Mouse (Mus musculus) heart, adult 8-10 months (tissue): ENCODE measurements around the gene Wdr43. TPM values are rescaled to one million over a fixed set of nuclear protein-coding genes. Genes with fewer than 3 reads are reported as not detected.
"Not testable (repeated sequence)": the region's sequence is repeated elsewhere in the genome, so short reads cannot be mapped to it uniquely, and the experiment has no call there.

Experiments
- DNase-seq: peaks from one replicate; pipeline ENCODE4 v3.0.0; 2022; ENCODE audit warnings: low spot score
- total RNA-seq, 4 experiments: library from RNA; stranded (reverse); gene quantifications; 2 replicates each; pipeline ENCODE4 v1.2.4; 2022

Wdr43 gene
- total RNA-seq, result 10 to 100 TPM; 20.8 to 25.3 (median 21.5) TPM

DNA sequence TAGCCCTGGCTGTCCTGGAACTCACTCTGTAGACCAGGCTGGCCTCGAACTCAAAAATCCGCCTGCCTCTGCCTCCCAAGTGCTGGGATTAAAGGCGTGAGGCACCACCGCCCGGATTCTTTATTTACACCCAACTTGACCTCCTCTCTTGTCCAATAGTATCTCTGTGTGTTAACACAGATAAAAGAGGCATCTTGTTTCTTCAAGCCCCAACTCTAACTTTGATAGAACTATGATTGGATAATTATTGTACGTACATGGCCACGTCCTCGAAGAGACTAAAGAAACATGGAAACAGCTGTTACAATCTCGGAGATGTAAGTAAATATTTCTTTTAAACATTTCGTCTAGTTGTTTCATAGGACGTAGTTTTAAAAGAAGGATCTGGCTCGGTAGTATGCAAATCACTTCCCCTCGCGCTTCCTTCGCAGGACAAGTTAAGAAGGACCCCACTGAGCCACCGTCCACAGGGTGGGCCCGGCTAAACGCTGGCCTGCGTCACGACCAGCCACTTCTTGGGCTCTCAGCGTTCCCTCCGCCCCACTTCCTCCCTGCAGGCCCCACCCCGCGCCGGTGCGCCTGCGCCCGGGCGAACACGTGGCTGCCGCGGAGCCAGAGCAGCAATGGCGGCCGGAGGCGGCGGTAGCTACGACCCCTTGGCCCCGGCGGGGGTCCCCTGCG, at the start of gene Wdr43:
Wdr43 (plus strand) TSS at position 258 of the 681 bp plus-strand sequence.
- DNase-seq, result peak; percentile 97

DNA sequence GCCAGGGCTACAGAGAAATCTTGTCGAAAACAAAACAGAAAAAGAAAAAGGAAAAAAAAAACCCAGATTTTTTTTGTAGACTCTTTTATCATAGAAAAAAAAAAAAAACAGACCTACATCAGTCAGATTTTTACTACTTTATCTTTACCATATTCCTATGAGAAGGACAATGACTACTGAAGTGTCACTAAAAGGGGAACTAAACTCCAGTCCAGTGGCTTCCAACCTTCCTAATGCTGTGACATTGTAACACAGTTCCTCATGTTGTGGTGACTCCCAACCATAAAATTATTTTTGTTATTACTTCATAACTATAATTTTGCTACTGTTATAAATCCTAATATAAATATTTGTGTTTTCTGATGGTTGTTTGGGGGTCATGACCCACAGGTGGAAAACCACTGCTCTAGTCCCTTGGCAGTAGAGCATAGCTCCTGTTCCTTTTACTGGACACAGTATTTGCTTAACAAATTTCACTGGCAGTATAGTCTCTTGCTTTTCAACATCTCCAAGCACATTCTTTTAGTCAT, 36.5 kb upstream of the Wdr43 start:
- DNase-seq, result no peak

DNA sequence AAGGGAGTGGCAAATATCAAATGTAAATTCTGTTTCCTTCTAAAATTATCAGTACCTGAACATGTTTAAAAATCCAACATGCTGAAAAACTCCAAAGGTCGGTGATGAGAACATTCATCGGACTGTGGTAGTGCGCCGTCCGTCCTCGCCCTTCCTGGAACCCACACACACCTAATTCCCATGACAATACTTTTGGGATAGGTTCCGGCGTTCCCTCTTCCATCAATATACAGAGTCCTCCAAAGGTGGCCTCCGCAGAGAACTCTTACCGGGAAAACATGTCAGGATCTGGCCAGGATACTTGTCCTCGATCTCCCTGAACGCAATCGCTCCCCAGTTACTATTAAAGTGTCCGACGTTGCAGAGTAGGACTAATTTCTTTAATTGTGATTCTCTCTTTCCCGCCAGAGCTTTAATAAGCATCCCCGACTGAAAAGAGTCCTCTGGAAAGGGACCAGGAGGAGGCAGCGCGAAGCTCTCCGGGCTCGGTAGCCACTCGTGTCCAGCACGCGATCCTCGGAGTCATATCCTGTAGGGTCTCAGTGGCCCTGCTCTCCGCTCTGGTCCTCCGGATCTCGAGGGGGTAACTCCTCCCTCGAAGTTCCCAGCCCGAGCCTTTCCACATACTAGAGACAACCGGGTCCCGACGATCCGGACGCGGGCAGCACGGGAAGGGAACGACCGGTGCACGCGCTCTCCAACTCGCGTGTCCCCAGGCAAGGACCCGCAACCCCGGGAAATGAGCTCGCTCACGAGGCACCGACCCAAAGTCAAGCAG, 17.6 kb upstream of the Wdr43 start:
- no peak for DNase-seq

DNA sequence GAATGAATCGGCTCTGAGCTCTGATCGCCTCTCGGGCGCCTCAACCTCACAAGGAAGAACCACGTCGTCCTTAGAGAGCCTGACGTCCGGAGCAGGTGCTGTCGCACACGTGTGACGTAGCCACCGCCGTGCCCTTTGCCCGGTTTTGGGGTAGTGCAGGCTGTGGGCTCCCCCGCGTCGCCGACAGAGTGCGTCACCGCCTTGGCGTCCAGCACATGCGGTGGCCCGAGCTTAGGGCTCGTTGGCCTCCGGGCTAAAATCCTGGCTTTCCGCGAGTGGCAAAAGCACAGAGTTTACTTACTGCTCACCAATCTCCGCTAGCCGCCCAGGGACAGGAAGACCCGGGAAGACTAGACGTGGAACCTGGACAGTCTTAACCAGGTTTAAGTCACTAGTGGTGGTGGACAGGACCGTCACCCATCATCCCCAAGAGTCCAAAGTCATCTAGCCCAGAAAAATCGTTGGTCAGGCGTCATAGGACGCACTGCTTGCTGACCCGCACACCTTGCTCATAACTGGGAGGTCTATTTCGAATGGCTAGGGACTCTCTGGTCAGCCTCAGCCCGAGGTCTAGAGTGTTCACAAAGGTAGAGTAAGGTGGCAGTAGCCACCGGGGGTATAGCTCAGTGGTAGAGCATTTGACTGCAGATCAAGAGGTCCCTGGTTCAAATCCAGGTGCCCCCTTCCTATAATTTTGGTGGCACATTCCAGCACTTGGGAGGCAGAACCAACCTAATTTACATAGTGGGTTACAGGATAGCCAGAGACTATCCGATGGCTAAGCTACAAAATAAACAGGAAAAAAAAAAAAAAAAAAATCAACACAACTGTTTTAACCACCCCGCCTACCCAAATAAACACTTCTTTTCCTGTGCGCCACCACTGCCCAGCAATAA, 16.8 kb upstream of the Wdr43 start:
- peak; percentile 84 for DNase-seq

DNA sequence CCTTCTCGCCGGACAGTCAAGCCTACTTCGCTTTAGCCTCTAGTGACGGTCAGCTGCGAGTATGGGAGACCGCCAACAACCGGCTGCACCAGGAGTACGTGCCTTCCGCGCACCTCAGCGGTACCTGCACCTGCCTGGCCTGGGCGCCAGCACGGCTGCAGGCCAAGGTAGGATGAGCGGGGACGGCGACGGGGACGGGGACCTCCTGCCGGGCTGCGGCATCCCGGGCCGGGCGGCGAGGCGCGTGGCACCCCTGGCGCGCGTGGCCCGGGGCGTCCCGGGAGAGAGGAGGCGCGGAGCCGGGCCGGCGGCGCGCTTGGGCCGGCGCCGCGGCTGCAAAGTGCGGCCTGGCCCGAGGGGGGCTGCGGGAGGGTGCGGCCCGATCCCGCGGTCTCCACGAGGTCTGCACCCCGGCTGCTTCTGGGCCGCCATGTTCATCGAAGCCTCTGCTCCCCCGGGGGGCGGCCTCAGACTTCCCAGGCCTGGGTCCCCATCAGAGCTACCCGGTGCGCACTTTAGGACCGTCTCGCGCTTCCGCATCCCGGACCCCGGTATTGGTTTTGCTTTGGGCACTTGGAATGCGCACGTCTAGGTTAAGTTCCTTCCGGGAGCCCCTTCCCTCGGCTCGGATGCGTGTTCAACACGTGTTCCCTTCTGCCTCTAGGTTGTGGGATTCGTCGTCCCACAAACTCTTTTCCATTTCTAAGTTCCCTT, 781 bp downstream of the Wdr43 start:
- DNase-seq, result no peak

DNA sequence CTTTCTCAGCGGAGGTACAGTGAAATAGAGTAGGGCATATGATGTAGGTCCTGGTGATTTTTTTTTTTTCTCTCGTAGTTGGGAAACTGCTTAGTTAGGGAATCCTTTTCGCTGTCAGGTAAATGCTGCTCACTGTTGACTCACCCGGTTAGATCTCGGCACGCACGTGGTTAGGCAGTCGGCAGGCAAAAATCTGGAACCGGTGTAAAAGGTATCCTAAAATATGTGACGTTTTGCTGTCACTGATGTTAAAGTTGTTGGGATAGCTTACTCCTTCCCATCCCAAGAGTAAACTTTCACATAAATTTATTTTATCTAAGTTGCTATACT, 1.3 kb downstream of the Wdr43 start:
- DNase-seq, result no peak

DNA sequence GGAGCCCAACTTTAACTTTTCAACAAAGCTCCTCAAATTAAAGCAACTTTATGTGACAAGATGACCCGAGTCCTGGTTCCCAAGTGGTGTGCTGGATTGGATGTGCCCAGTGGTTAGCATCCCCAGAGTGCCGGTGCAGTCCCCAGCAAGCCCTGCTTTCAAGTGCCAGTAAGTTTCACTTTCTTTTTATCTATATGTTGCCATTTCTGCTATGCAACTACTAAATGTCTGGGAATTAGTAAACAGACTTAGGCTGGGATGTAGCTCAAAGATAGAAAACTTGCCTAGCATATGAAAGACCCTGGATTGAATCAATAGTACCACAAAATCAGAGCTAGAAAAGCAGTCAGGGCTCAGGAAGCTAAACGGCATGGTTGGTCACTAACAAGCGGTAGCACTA, 2.3 kb downstream of the Wdr43 start:
- no peak for DNase-seq

DNA sequence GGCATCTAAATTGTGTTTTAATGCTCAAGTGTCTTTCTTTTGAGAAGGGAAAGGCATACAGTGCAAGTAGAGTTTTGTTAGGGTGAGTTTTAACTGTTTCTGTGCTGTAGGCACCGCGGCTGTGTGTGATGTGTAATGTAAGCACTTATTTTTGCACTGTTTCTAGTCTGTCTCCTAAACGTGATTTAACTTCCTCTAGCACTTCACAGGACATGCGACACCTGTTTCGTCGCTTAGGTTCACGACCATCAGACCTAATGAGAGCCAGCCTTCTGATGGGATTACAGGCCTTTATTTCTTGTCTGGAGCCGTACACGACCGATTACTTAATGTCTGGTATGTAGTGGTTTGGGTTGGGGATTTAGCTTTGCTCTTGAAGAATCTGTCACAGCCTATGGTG, 16.1 kb downstream of the Wdr43 start:
- no peak for DNase-seq

DNA sequence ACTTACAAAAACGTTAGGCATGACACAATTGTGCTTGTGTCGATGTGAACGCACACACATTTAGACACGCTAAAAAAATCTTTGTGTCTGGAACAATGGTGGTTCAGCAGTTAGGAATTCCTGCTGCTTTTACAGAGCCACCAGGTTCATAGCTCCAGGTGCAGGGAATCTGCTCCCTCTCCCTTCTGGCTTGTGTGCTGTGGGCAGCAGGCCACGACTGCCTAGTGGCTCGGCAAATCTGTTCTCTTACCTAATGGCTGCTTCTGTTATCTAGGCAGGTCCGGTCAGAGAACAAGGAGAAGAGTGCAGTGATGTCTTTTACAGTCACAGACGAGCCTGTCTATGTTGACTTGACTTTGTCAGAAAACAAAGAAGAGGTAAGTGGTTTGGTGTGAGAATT, 17.7 kb downstream of the Wdr43 start:
- DNase-seq, result no peak

DNA sequence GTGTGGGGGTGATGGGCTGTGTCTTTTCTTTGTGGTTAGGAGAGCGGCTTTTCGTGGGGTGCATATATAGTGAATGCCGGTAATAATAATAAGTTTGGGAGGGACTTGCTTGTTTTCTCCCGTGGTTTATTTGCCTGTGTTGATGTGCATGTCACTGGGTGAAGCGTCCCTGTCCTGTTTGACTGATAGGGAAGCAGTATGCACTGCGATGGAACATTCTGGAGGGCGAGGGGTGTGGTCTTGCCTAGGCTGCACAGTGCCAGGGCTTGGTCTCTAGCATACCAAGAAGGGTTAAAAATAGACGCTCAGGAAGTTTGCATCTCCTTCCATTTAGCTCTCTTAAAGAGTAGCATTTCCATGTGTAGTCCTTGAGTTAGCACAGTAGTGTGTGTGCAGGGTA, 21.1 kb downstream of the Wdr43 start:
- DNase-seq, result no peak

DNA sequence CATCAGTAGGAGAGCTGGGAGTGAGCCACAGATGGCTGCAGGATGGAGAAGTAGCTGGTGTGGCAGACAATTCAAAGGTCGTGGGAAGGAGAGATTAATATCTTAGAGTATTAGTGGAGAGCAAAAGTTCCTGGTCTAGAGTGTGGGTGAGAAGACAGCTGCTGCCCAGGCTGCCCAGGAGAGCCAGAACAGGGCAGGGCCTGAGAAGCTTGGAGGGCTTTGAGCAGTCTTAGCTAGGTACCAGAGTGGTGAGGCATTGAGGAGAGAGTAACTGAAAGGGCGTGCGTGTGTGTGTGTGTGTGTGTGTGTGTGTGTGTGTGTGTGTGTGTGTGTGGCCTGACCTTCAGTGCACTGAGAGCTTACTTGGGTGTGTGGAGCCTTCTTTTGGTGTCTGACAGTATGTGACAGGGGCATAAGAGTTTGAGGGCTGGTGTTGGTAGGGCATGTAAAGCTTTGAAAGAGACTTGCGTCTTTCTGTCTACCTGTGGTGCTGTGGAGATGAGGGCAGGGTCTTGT, 22.1 kb downstream of the Wdr43 start:
- no peak for DNase-seq

DNA sequence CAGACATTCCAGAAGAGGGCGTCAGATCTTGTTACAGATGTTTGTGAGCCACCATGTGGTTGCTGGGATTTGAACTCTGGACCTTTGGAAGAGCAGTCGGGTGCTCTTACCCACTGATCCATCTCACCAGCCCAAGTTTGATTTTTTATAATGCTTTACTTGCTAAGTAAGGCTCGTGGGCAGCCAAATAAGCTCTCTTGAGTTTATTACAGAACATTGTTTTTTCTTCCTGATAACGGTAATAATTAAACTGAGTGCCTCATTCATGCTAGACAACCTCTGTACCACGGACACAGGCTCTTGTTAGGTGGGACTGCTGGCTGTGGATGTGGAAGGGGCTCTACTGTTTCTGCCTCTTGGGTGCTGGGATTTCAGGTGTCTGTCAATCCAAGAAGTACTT, 23.4 kb downstream of the Wdr43 start:
- not testable (repeated sequence) for DNase-seq

DNA sequence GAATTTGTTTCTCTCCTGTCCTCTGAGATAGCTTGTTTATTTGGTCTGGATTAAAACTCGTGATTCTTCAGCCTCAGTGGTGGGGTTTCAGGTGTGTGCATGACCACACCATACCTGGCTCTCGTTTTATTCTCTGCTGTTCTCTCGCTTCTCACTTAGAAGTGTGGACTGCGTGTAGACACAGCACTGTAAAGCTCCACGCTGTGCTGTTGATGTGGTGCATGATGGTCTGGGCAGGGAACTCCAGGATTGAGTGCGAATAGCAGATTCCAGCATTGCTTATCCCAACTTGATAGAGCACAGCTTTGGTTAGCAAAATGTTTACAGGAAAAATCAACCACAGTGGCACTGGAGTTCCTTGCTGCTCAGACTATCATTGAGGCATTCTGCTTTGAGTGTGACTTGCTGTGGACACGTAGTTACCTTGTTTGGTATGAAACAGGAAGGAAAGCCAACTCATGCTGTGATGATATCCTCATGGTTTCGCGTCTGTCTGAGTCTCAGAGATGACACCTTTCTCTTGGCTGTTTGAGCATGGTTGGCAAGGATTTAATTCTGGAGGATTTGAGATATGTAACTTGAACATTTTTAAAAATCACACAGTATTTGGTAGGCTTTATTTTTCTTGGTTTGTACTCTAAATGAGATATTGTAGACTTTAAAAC, 24.9 kb downstream of the Wdr43 start:
- no peak for DNase-seq

DNA sequence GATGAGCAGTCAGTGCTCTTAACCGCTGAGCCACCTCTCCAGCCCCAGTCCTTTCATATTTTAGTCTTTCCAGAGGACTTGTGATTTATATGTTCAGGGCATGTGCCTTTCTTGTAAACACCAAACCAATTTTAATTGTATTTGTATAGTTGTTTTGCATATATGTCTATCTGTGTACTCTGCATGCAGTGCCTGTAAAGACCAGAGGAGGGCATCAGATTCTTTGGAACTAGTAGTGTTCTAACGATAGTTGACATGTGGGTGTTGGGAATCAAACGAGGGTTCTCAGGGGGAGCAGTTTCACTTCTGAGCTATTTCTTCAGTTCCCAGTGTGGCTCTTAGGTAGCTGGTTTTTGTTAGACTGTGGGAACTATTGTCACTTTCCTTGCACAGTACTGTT, 26.5 kb downstream of the Wdr43 start:
- DNase-seq, result no peak

DNA sequence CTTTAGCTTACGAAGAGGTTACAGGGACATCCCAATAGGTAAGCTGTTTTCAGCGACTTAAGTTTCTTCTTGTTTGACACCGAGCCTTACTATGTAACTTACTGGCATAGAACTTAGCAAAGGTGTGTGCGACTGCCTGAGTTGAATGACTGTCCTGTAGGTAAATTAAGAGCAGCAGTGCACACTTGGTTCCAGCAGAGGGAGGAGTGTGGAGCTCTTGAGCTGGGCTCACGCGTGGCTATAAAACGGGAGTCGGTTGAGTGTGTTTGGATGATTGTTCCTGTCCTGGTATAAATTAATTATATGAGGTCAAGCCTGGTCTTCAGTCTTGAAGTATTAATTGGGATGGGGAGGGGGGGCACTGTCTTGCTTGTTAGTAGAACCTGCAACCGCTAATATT, 34.3 kb downstream of the Wdr43 start:
- no peak for DNase-seq

DNA sequence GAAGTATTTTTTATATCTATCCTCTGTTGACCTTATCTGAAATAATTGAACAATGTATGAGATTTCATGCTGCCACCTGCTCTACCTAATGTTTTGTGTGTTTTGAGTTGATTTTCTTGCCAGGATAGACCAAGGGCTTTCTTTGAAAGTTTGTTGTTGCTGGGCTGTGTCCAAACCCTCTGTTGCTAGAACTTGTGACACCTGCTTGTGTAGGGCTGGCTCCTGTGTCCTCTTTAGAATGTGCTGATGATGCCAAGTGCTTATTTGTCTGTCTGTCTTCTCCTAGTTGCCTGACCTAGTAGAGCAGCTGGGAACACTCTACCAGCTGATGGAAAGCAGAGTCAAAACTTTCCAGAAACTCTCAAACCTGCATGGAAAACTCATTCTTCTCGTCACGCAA, 36.8 kb downstream of the Wdr43 start:
- DNase-seq, result no peak

DNA sequence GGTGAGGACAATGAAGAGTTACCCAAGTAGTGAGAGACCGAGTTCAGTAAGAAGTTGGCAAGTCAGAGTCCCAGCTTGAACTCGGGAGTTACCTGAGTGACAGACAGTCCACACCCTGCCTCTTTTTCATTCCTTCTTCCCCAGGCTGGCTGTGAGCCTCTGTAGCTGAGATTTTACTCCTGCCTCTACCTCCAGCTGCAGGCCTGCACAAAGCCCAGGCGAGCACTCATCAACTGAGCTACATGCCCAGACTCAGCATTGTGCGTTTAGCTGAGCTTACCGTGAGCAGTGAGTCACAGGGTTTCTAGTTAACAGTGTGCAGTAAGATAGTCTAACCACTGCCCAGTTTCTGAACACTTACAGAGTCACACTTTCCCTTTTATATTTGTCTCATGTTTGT, 37.2 kb downstream of the Wdr43 start:
- no peak for DNase-seq

DNA sequence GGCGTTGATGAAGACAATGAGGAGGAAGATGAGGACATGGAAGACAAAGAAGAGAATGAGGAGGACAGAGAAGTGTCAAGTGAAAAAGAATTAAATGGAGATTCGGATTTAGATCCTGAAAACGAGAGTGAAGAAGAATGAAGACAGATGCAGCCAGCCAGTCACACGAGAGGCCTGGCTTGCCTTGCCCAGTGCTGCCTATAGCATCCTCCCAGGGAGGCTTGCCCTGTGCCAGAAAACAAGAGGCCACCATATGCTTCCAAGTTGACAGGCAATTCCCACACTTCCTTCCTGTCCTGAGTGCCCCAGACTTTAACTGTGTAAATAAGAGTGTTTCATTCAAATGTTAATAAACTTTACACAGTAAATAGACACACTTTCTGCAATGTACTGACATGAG, 41.8 kb downstream of the Wdr43 start:
- DNase-seq, result no peak

DNA sequence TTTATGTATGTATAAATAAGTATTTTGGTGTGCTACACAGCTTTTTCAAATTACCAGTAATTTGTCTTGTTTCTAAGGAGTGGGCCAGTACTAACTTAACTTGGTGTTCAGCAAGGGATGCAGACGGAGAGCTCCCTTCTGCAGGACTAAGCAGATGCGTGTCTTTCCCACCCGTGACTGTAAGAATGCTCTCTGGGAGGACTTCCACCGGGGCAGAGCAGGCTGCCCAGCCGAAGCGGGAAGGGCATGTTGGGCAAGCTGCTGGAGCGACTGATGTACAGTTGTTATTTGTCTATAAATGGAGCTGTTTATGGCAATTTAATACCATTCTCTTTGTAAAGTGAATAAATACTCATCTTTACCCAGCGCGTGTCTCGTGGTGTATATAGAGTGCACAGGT, 43.0 kb downstream of the Wdr43 start:
- DNase-seq, result no peak

DNA sequence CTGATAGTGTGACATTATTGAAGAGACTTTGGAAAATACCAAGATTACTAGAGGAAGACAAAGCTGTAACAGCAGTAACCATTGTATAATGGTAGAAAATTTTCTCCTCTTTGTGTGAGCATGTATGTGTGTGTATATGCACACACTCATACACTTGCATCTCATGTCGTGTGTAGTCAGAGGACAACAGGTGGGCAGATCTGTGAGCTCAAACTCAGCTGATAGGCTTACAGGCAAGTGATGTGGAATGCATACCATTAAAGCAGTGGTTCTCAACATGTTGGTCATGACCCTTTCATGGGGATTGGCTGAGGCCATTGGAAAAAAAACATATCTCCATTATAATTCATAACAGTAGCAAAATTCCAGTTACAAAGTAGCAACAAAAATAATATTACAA, 44.7 kb downstream of the Wdr43 start:
- DNase-seq, result no peak

DNA sequence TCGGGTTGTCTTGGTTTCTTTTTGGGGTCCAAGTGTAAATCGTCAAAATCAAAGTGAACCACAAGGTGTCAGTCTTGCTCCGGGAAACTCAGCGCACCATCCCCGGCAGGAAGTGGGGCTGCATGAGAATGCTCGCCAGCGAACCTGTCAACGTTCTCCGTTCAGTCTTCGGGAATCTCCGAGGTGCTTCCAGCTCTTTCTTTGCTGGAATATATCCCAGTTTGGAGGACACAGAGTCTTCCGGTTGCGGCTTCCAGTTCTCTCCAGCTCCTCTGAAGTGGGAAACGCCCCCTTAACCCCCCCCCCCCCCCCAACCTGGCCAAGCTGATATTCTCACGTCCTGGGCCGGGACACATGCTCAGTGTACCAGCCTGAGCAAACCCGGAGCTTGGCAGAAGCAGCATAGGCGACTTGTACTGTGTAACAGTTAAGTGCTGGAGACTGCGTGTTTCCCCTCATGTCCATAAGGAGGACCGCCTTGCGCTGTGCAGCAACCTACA, 47.1 kb downstream of the Wdr43 start:
- DNase-seq, result peak; percentile 80
